26 mouse cellular contexts compared by ENCODE assay signal in genomic region chr1:78380950-78381349, GRCm38 (mm10).
DNase-seq lines count a peak whose midpoint lies in the region; ATAC-seq lines count a peak whose summit lies in the region.
"Had no signal": no experiment of that assay in that cellular context is flagged by ENCODE, and none has a peak within 500 bp of the region (broad histone marks: within the 10 kb centered on the region; RNA-seq: fewer than 3 reads in every experiment).

No protein-coding gene starts in this region.

- H3K4me2 ChIP-seq in forebrain, embryonic 13.5 days: no peak overlapping the region
- no peak overlapping the region for H3K4me2 ChIP-seq in forebrain, embryonic 16.5 days (ENCODE audit: low read length)
- no peak overlapping the region for H3K4me2 ChIP-seq in forebrain, embryonic 11.5 days (ENCODE audit: low read depth, low read length, severe bottlenecking)
- H3K4me2 ChIP-seq: embryonic facial prominence, embryonic 13.5 days; embryonic facial prominence, embryonic 15.5 days had no signal

- DNase-seq in forebrain, embryonic 10.5 days (ENCODE audit: extremely low spot score, low spot score): no peak
- DNase-seq in forebrain, embryonic 11.5 days (ENCODE audit: low spot score): no peak
- no peak for DNase-seq in frontal cortex, adult 2 months (ENCODE audit: extremely low spot score in 1 of 2, low spot score in 1 of 2)
- DNase-seq: adrenal gland, adult 8-10 months; adrenal gland, postnatal 14 days; adrenal gland, postnatal 36 days; B cell, adult 2 months; cerebellum, adult 11 months; cerebellum, adult 18-20 months; cerebellum, adult 8-10 months; cerebellum, adult 9-11 months; cerebellum, postnatal 14 days; cerebellum, postnatal 36 days; embryo, embryonic 11 days; gastrocnemius, adult 2 months had no signal

- no peaks in the 10 kb centered on the region for H3K36me3 ChIP-seq in forebrain, embryonic 13.5 days (ENCODE audit: poor library complexity, severe bottlenecking)
- H3K36me3 ChIP-seq in forebrain, embryonic 10.5 days (replicated peaks): no peaks in the 10 kb centered on the region
- H3K36me3 ChIP-seq in forebrain, embryonic 16.5 days (ENCODE audit: control insufficient read depth, insufficient read depth): no peaks in the 10 kb centered on the region
- H3K36me3 ChIP-seq in forebrain, embryonic 11.5 days (ENCODE audit: control insufficient read depth, insufficient read depth, low read length): no peaks in the 10 kb centered on the region
- H3K36me3 ChIP-seq: embryonic facial prominence, embryonic 13.5 days; embryonic facial prominence, embryonic 15.5 days; G1E had no signal

- H3K4me3 ChIP-seq in forebrain, embryonic 13.5 days: no peak overlapping the region
- H3K4me3 ChIP-seq in forebrain, embryonic 10.5 days: no peak overlapping the region
- H3K4me3 ChIP-seq in forebrain, embryonic 16.5 days (replicated peaks; ENCODE audit: low read length): no peak overlapping the region
- H3K4me3 ChIP-seq in forebrain, embryonic 11.5 days (ENCODE audit: low read depth, low read length): no peak overlapping the region
- H3K4me3 ChIP-seq: embryonic facial prominence, embryonic 13.5 days; embryonic facial prominence, embryonic 15.5 days; erythroblast, embryonic 14.5 days; gastrocnemius, adult 2 months had no signal

- H3K4me1 ChIP-seq in forebrain, embryonic 13.5 days: no peaks in the 10 kb centered on the region
- peaks cover 15% of the 10 kb centered on the region for H3K4me1 ChIP-seq in forebrain, embryonic 10.5 days
- peaks cover 5% of the 10 kb centered on the region; the same call in 1 of the 2 replicates for H3K4me1 ChIP-seq in forebrain, embryonic 16.5 days (replicated peaks; ENCODE audit: control insufficient read depth, insufficient read depth, low read length)
- H3K4me1 ChIP-seq in forebrain, embryonic 11.5 days (replicated peaks; ENCODE audit: control insufficient read depth, insufficient read depth, low read length): no peaks in the 10 kb centered on the region
- H3K4me1 ChIP-seq: embryonic facial prominence, embryonic 13.5 days; embryonic facial prominence, embryonic 15.5 days had no signal

- 0 out of 2 replicates have a peak, but pooled peaks have one; percentile 16 for ATAC-seq in forebrain, embryonic 13.5 days
- ATAC-seq in forebrain, embryonic 16.5 days: peak; percentile 61
- no peak for ATAC-seq in forebrain, embryonic 11.5 days (replicated peaks; ENCODE audit: low FRiP score)
- ATAC-seq in frontal cortex, adult (ENCODE audit: low TSS enrichment): peak; percentile 60
- ATAC-seq: activated CD4-positive, CD25-positive, alpha-beta regulatory T cell, adult 4 months; CD4-positive, CD25-positive, alpha-beta regulatory T cell, adult 4 months; Patski had no signal

- H3K27me3 ChIP-seq in forebrain, embryonic 13.5 days: no peaks in the 10 kb centered on the region
- H3K27me3 ChIP-seq in forebrain, embryonic 10.5 days (ENCODE audit: poor library complexity, severe bottlenecking): no peaks in the 10 kb centered on the region
- no peaks in the 10 kb centered on the region for H3K27me3 ChIP-seq in forebrain, embryonic 16.5 days (replicated peaks; ENCODE audit: control insufficient read depth, insufficient read depth, low read length)
- H3K27me3 ChIP-seq in forebrain, embryonic 11.5 days (ENCODE audit: control insufficient read depth, insufficient read depth, low read length): no peaks in the 10 kb centered on the region
- H3K27me3 ChIP-seq: CH12.LX; embryonic facial prominence, embryonic 13.5 days; embryonic facial prominence, embryonic 15.5 days; Patski had no signal

- H3K27ac ChIP-seq in forebrain, embryonic 13.5 days: no peak overlapping the region
- H3K27ac ChIP-seq in forebrain, embryonic 10.5 days: no peak overlapping the region
- H3K27ac ChIP-seq in forebrain, embryonic 16.5 days (ENCODE audit: low read length): no peak overlapping the region
- no peak overlapping the region for H3K27ac ChIP-seq in forebrain, embryonic 11.5 days (ENCODE audit: low read depth, low read length)
- H3K27ac ChIP-seq: embryonic facial prominence, embryonic 13.5 days; embryonic facial prominence, embryonic 15.5 days; gastrocnemius, adult 2 months had no signal

- H3K9ac ChIP-seq in forebrain, embryonic 13.5 days: no peak overlapping the region
- H3K9ac ChIP-seq in forebrain, embryonic 16.5 days (replicated peaks; ENCODE audit: low read depth, low read length): no peak overlapping the region
- H3K9ac ChIP-seq in forebrain, embryonic 11.5 days (ENCODE audit: low read length): no peak overlapping the region
- H3K9ac ChIP-seq: embryonic facial prominence, embryonic 13.5 days; embryonic facial prominence, embryonic 15.5 days had no signal

- 83% methylated on average over 4 of the region's 4 CpGs for WGBS in forebrain, embryonic 13.5 days
- 91% methylated on average over 4 of the region's 4 CpGs for WGBS in forebrain, embryonic 10.5 days
- 71% methylated on average over 4 of the region's 4 CpGs for WGBS in forebrain, embryonic 16.5 days
- WGBS in forebrain, embryonic 11.5 days: 93% methylated on average over 4 of the region's 4 CpGs

- H3K9me3 ChIP-seq in forebrain, embryonic 13.5 days (replicated peaks): no peaks in the 10 kb centered on the region
- no peaks in the 10 kb centered on the region for H3K9me3 ChIP-seq in forebrain, embryonic 10.5 days
- H3K9me3 ChIP-seq in forebrain, embryonic 16.5 days (ENCODE audit: control insufficient read depth, low read length): no peaks in the 10 kb centered on the region
- no peaks in the 10 kb centered on the region for H3K9me3 ChIP-seq in forebrain, embryonic 11.5 days (ENCODE audit: control insufficient read depth, low read length)
- H3K9me3 ChIP-seq: embryonic facial prominence, embryonic 13.5 days; embryonic facial prominence, embryonic 15.5 days; G1E had no signal
